Mouse (Mus musculus): Measurements from ENCODE around the gene Rcc1. TPM values are rescaled to one million over a fixed set of nuclear protein-coding genes. Genes with fewer than 3 reads are reported as not detected.
A peak's percentile ranks its signal among the peaks of the same experiment; 100 is the strongest.
"Not testable (repeated sequence)": the region's sequence is repeated elsewhere in the genome, so short reads cannot be mapped to it uniquely, and the experiment has no call there.

Rcc1 gene
- total RNA-seq, 2 experiments from 2014 or later, result 9.5 to 13.3 TPM

- DNase-seq, result no peak
- intact Hi-C loops (cut with DNase I), result loop anchor here (1.0 to 5.0 kb wide), 3 partner anchors 52 to 219 kb away; partner anchors contain the start of gene Sesn2
Observed at GRCm38 (mm10) chr4:132293682-132294240, 59.6 kb downstream of the Rcc1 start.

GRCm38 (mm10) chr4:132292988-132293387 lies 60.4 kb downstream of the Rcc1 start:
- peak; percentile 68 to 78 for DNase-seq
- intact Hi-C loops (cut with DNase I), result loop anchor here (1.0 to 5.0 kb wide), 3 partner anchors 52 to 219 kb away; partner anchors contain the start of gene Sesn2

GRCm38 (mm10) chr4:132291624-132292335 lies 61.6 kb downstream of the Rcc1 start:
- intact Hi-C loops (cut with DNase I), result loop anchor here (2.0 to 5.0 kb wide), 3 partner anchors 17 to 221 kb away; partner anchors contain the start of genes Sesn2 and Taf12
- no peak for DNase-seq

- intact Hi-C loops (cut with DNase I), result loop anchor here (2.0 to 5.0 kb wide), 3 partner anchors 16 to 221 kb away; partner anchors contain the start of genes Sesn2 and Taf12
- DNase-seq, result no peak
Observed at GRCm38 (mm10) chr4:132291056-132291455, 62.3 kb downstream of the Rcc1 start.

GRCm38 (mm10) chr4:132288840-132289239 lies 64.6 kb downstream of the Rcc1 start:
- DNase-seq; intact Hi-C loops (cut with DNase I): not testable (repeated sequence)

Other genes with a start within 250 kb of the Rcc1 start
- under 1 TPM; 0.19 to 0.20 TPM for gene Oprd1, start 209.1 kb downstream of the Rcc1 start, total RNA-seq (2021)
- gene Ythdf2, start 141.3 kb downstream of the Rcc1 start, total RNA-seq (2021), result 10 to 100 TPM; 30.6 to 34.6 TPM
- gene Gmeb1, start 92.0 kb downstream of the Rcc1 start, total RNA-seq (2021), result 10 to 100 TPM; 12.7 to 13.9 TPM
- gene Taf12, start 79.2 kb downstream of the Rcc1 start, total RNA-seq (2021), result 10 to 100 TPM; 25.8 to 27.7 TPM
- under 1 TPM; 0.39 to 0.76 TPM for gene Rab42, start 50.2 kb downstream of the Rcc1 start, total RNA-seq (2021)
- gene Trnau1ap, start 24.1 kb downstream of the Rcc1 start, total RNA-seq (2021), result 10 to 100 TPM; 21.6 to 24.6 TPM
- 10 to 100 TPM; 28.4 to 29.8 TPM for gene Phactr4, start 68.9 kb upstream of the Rcc1 start, total RNA-seq (2021)
- gene Med18, start 110.3 kb upstream of the Rcc1 start, total RNA-seq (2021), result 1 to 10 TPM; 3.8 to 4.7 TPM
- gene Sesn2, start 156.9 kb upstream of the Rcc1 start, total RNA-seq (2021), result 1 to 10 TPM; 3.8 to 3.9 TPM
- gene Atpif1, start 180.1 kb upstream of the Rcc1 start, total RNA-seq (2021), result 100 to 1,000 TPM; 399 to 455 TPM
- 10 to 100 TPM; 50.2 to 51.7 TPM for gene Dnajc8, start 181.9 kb upstream of the Rcc1 start, total RNA-seq (2021)
- gene Ptafr, start 210.5 kb upstream of the Rcc1 start, total RNA-seq (2021), result 1 to 10 TPM; 1.1 to 2.0 TPM